ENCODE assay signal across 14 mouse cellular contexts in the genomic region with DNA sequence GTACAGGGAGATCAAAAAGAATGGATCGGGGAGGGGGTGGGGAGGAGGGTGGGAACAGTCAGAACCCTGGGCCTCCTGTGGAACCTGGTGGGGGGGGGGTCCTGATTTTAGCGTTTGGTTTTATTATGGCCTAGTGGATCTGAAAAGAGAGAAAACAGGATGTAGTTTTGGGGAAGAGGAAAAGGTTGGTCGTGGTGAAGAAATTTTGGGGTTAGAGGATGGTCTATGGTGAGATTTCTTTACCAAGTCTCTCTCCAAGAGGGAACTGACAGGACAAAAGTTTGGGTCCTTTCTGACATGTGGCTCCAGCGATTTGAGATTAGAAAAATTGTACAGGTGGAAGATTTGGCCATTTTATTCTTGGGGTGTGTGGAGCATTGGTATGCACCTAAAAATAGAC. TPM values are rescaled to one million over a fixed set of nuclear protein-coding genes. Genes with fewer than 3 reads are reported as not detected.
A peak's percentile ranks its signal among the peaks of the same experiment; 100 is the strongest.
DNase-seq lines count a peak whose midpoint lies in the region; ATAC-seq lines count a peak whose summit lies in the region.
"Had no signal": no experiment of that assay in that cellular context is flagged by ENCODE, and none has a peak within 500 bp of the region (broad histone marks: within the 10 kb centered on the region; RNA-seq: fewer than 3 reads in every experiment).

No protein-coding gene starts in this region.

- H3K36me3 ChIP-seq in lung, embryonic 15.5 days: peaks cover 26% of the 10 kb centered on the region
- peaks cover 30% of the 10 kb centered on the region for H3K36me3 ChIP-seq in forebrain, embryonic 15.5 days
- H3K36me3 ChIP-seq in midbrain, embryonic 10.5 days: peaks cover 37% of the 10 kb centered on the region

- no peak for DNase-seq in lung, postnatal 14 days
- DNase-seq in midbrain, embryonic 10.5 days (ENCODE audit: low spot score): no peak
- DNase-seq in gastrocnemius, postnatal 10 days: no peak
- DNase-seq in spleen, postnatal 36 days (ENCODE audit: low spot score in 2 of 2): no peak
- DNase-seq: cerebellum, adult 9-11 months; heart, adult 2 months; heart, postnatal 36 days; lung, postnatal 10 days had no signal

- H3K27me3 ChIP-seq in lung, embryonic 15.5 days: peaks cover 9% of the 10 kb centered on the region; the same call in 1 of the 2 replicates
- H3K27me3 ChIP-seq in forebrain, embryonic 15.5 days: no peaks in the 10 kb centered on the region
- peaks cover 32% of the 10 kb centered on the region for H3K27me3 ChIP-seq in midbrain, embryonic 10.5 days (ENCODE audit: low read depth, poor library complexity, severe bottlenecking)

- H3K9me3 ChIP-seq in lung, embryonic 15.5 days: no peaks in the 10 kb centered on the region
- no peaks in the 10 kb centered on the region for H3K9me3 ChIP-seq in forebrain, embryonic 15.5 days
- H3K9me3 ChIP-seq in midbrain, embryonic 10.5 days (replicated peaks): no peaks in the 10 kb centered on the region

- WGBS in lung, embryonic 15.5 days: 52% methylated on average over 4 of the region's 4 CpGs
- WGBS in forebrain, embryonic 15.5 days: 39% methylated on average over 4 of the region's 4 CpGs
- WGBS in midbrain, embryonic 10.5 days: 55% methylated on average over 4 of the region's 4 CpGs

- peak overlapping the region; percentile 83 for H3K4me2 ChIP-seq in lung, embryonic 15.5 days
- H3K4me2 ChIP-seq in forebrain, embryonic 15.5 days (replicated peaks): peak overlapping the region; percentile 67

- peaks cover 36% of the 10 kb centered on the region for H3K4me1 ChIP-seq in lung, embryonic 15.5 days
- H3K4me1 ChIP-seq in forebrain, embryonic 15.5 days: peaks cover 62% of the 10 kb centered on the region
- H3K4me1 ChIP-seq in midbrain, embryonic 10.5 days: peaks cover 52% of the 10 kb centered on the region

- no peak for ATAC-seq in lung, embryonic 15.5 days (ENCODE audit: borderline replicate concordance, extremely low read depth, low FRiP score, low TSS enrichment)
- no peak for ATAC-seq in forebrain, embryonic 15.5 days (replicated peaks)
- no peak for ATAC-seq in inflammation-experienced regulatory T-cells, adult 6 months

- H3K9ac ChIP-seq in lung, embryonic 15.5 days: no peak overlapping the region
- H3K9ac ChIP-seq in forebrain, embryonic 15.5 days (replicated peaks): peak overlapping the region; percentile 94

- no peak overlapping the region for H3K4me3 ChIP-seq in lung, embryonic 15.5 days
- H3K4me3 ChIP-seq in forebrain, embryonic 15.5 days: peak overlapping the region; percentile 88
- H3K4me3 ChIP-seq in midbrain, embryonic 10.5 days: peak overlapping the region; percentile 77
- H3K4me3 ChIP-seq: heart, adult 2 months had no signal

- no peak overlapping the region for H3K27ac ChIP-seq in lung, embryonic 15.5 days
- H3K27ac ChIP-seq in forebrain, embryonic 15.5 days (replicated peaks): no peak overlapping the region
- no peak overlapping the region for H3K27ac ChIP-seq in midbrain, embryonic 10.5 days (replicated peaks)
- H3K27ac ChIP-seq: heart, adult 2 months had no signal

RNA-seq across cellular contexts. Expression of a gene that starts 6.0 kb away (rescaled TPM):
- polyA plus RNA-seq in lung, embryonic 15.5 days (2015; fragmentation: Nextera tagmentation; extraction: Ambion mirVana): 9.4 and 9.7 TPM in 2 replicates
- 50.9 and 53.1 TPM in 2 replicates for polyA plus RNA-seq in forebrain, embryonic 15.5 days (2015; fragmentation: Nextera tagmentation; extraction: Ambion mirVana)
- polyA plus RNA-seq in midbrain, embryonic 10.5 days (2016; fragmentation: Nextera tagmentation; extraction: Ambion mirVana): 7.9 and 12.2 TPM in 2 replicates
- total RNA-seq in gastrocnemius, postnatal 10 days (2021): 10 to 100 TPM; 12.8 to 20.1 TPM
- polyA plus RNA-seq in inflammation-experienced regulatory T-cells, adult 6 months (2017; shearing (Covaris generic)): 1 to 10 TPM; 4.1 to 8.0 (median 7.4) TPM

RNA-seq across cellular contexts. Expression of a gene that starts 28.5 kb away (rescaled TPM):
- polyA plus RNA-seq in lung, embryonic 15.5 days (2015; fragmentation: Nextera tagmentation; extraction: Ambion mirVana): 0.14 TPM in 1 of 2 replicates, not detected in the other
- 1.9 and 2.4 TPM in 2 replicates for polyA plus RNA-seq in forebrain, embryonic 15.5 days (2015; fragmentation: Nextera tagmentation; extraction: Ambion mirVana)
- 0.10 and 0.15 TPM in 2 replicates for polyA plus RNA-seq in midbrain, embryonic 10.5 days (2016; fragmentation: Nextera tagmentation; extraction: Ambion mirVana)
- total RNA-seq in gastrocnemius, postnatal 10 days (2021): not detected
- polyA plus RNA-seq in inflammation-experienced regulatory T-cells, adult 6 months (2017; shearing (Covaris generic)): not detected
- total RNA-seq: adrenal gland, postnatal 4 days; heart, adult 2 months; heart, postnatal 36 days had no signal
- polyA plus RNA-seq: heart, adult 2 months had no signal

RNA-seq across cellular contexts. Expression of a gene that starts 36.6 kb away (rescaled TPM):
- not detected in 2 replicates for polyA plus RNA-seq in lung, embryonic 15.5 days (2015; fragmentation: Nextera tagmentation; extraction: Ambion mirVana)
- polyA plus RNA-seq in forebrain, embryonic 15.5 days (2015; fragmentation: Nextera tagmentation; extraction: Ambion mirVana): not detected in 2 replicates
- polyA plus RNA-seq in midbrain, embryonic 10.5 days (2016; fragmentation: Nextera tagmentation; extraction: Ambion mirVana): 0.17 TPM in 1 of 2 replicates, not detected in the other
- total RNA-seq in gastrocnemius, postnatal 10 days (2021): not detected
- polyA plus RNA-seq in inflammation-experienced regulatory T-cells, adult 6 months (2017; shearing (Covaris generic)): under 1 TPM in 2 of 3 experiments, not detected in 1; 0.16 to 0.20 TPM
- total RNA-seq: heart, adult 2 months; heart, postnatal 36 days had no signal
- polyA plus RNA-seq: heart, adult 2 months; limb, embryonic 11.5 days; urinary bladder, adult 2 months had no signal

RNA-seq across cellular contexts. Expression of a gene that starts 46.3 kb away (rescaled TPM):
- not detected in 2 replicates for polyA plus RNA-seq in lung, embryonic 15.5 days (2015; fragmentation: Nextera tagmentation; extraction: Ambion mirVana)
- polyA plus RNA-seq in forebrain, embryonic 15.5 days (2015; fragmentation: Nextera tagmentation; extraction: Ambion mirVana): not detected in 2 replicates
- not detected in 2 replicates for polyA plus RNA-seq in midbrain, embryonic 10.5 days (2016; fragmentation: Nextera tagmentation; extraction: Ambion mirVana)
- total RNA-seq in gastrocnemius, postnatal 10 days (2021): not detected
- under 1 TPM in 1 of 3 experiments, not detected in 2; 0.15 TPM for polyA plus RNA-seq in inflammation-experienced regulatory T-cells, adult 6 months (2017; shearing (Covaris generic))
- total RNA-seq: adrenal gland, postnatal 4 days; heart, adult 2 months; heart, postnatal 36 days had no signal
- polyA plus RNA-seq: heart, adult 2 months; limb, embryonic 11.5 days; urinary bladder, adult 2 months had no signal

RNA-seq across cellular contexts. Expression of a gene that starts 50.8 kb away (rescaled TPM):
- polyA plus RNA-seq in lung, embryonic 15.5 days (2015; fragmentation: Nextera tagmentation; extraction: Ambion mirVana): 77.9 and 79.8 TPM in 2 replicates
- 329 and 340 TPM in 2 replicates for polyA plus RNA-seq in forebrain, embryonic 15.5 days (2015; fragmentation: Nextera tagmentation; extraction: Ambion mirVana)
- polyA plus RNA-seq in midbrain, embryonic 10.5 days (2016; fragmentation: Nextera tagmentation; extraction: Ambion mirVana): 61.6 and 87.8 TPM in 2 replicates
- total RNA-seq in gastrocnemius, postnatal 10 days (2021): 1 to 10 TPM; 1.9 to 4.5 TPM
- not detected for polyA plus RNA-seq in inflammation-experienced regulatory T-cells, adult 6 months (2017; shearing (Covaris generic))
